In the genomic region with DNA sequence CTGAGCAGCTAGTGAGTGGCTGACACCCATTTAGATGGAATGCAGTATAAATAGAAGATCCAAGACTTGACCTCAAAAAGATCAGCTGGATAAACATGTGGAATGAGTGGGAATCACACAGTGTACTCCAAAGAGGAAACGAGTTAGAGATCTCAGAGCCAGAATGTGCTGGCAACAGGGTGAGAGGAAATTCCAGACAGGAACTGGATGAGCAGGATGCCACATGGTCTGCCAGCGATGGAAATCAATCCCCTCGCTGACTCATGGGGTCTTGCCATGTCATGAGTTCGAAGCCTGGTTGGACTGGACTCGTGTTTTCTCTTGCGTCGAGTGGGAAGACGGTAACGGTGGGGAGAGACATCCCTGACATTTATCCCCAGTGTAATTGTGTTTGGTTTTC, we compare ENCODE assay signal across 22 mouse cellular contexts. TPM values are rescaled to one million over a fixed set of nuclear protein-coding genes. Genes with fewer than 3 reads are reported as not detected.
"Had no signal": no experiment of that assay in that cellular context is flagged by ENCODE, and none has a peak within 500 bp of the region (broad histone marks: within the 10 kb centered on the region; RNA-seq: fewer than 3 reads in every experiment).

No protein-coding gene starts in this region.

- H3K4me1 ChIP-seq: liver, embryonic 13.5 days; stomach, embryonic 15.5 days had no signal

- H3K36me3 ChIP-seq: liver, embryonic 13.5 days; neural tube, embryonic 12.5 days; neural tube, embryonic 15.5 days; stomach, embryonic 15.5 days had no signal

- H3K4me3 ChIP-seq: left cerebral cortex, adult 2 months; liver, embryonic 13.5 days; neural tube, embryonic 12.5 days; neural tube, embryonic 15.5 days; stomach, embryonic 15.5 days had no signal

- H3K9ac ChIP-seq: liver, embryonic 13.5 days; neural tube, embryonic 12.5 days; neural tube, embryonic 15.5 days; stomach, embryonic 15.5 days had no signal

- H3K4me2 ChIP-seq: liver, embryonic 13.5 days; midbrain, embryonic 11.5 days; neural tube, embryonic 12.5 days; neural tube, embryonic 15.5 days; stomach, embryonic 15.5 days had no signal

- H3K9me3 ChIP-seq: liver, embryonic 13.5 days; neural tube, embryonic 12.5 days; neural tube, embryonic 15.5 days; stomach, embryonic 15.5 days had no signal

- H3K27me3 ChIP-seq: liver, embryonic 13.5 days; neural tube, embryonic 12.5 days; neural tube, embryonic 15.5 days; stomach, embryonic 15.5 days had no signal

- DNase-seq: kidney, adult 9 months; layer of hippocampus, postnatal 36 days; liver, embryonic 13.5 days; lung, adult 2 months; lung, postnatal 14 days; lung, postnatal 4 days; midbrain, embryonic 14.5 days; right cerebral cortex, adult 18-20 months; right cerebral cortex, postnatal 14 days; right cerebral cortex, postnatal 4 days; spleen, adult 18-20 months; thymus, adult 18-20 months; thymus, postnatal 36 days had no signal

- H3K27ac ChIP-seq: left cerebral cortex, adult 2 months; liver, embryonic 13.5 days; neural tube, embryonic 12.5 days; neural tube, embryonic 15.5 days; stomach, embryonic 15.5 days had no signal

RNA-seq across cellular contexts. Expression of a gene that starts 41.0 kb away (rescaled TPM):
- total RNA-seq: liver, adult 2 months; megakaryocyte progenitor cell, adult 5-6 weeks; megakaryocyte-erythroid progenitor cell, adult 5-6 weeks had no signal
- polyA plus RNA-seq: liver, adult 2 months; liver, embryonic 16.5 days had no signal
